Comparison of ENCODE assay signal across 35 mouse cellular contexts in genomic region chr8:83764116-83764515, GRCm38 (mm10).
"Had no signal": no experiment of that assay in that cellular context is flagged by ENCODE, and none has a peak within 500 bp of the region (broad histone marks: within the 10 kb centered on the region; RNA-seq: fewer than 3 reads in every experiment).

No protein-coding gene starts in this region.

- H3K4me3 ChIP-seq: heart, embryonic 10.5 days; heart, embryonic 12.5 days; heart, embryonic 13.5 days; heart, embryonic 15.5 days; hindbrain, embryonic 10.5 days; hindbrain, embryonic 12.5 days; hindbrain, embryonic 13.5 days; hindbrain, embryonic 15.5 days; intestine, embryonic 15.5 days; kidney, embryonic 15.5 days; layer of hippocampus, adult 2 months; left cerebral cortex, adult 2 months had no signal

- H3K27me3 ChIP-seq: heart, embryonic 12.5 days; hindbrain, embryonic 13.5 days; hindbrain, embryonic 15.5 days; intestine, embryonic 15.5 days; kidney, embryonic 15.5 days had no signal

- DNase-seq: heart, postnatal 10 days; heart, postnatal 14 days; heart, postnatal 36 days; heart, postnatal 4 days; kidney, adult 11 months; kidney, adult 18-20 months; kidney, adult 2 months; kidney, adult 8-10 months; kidney, adult 9 months; kidney, postnatal 10 days; kidney, postnatal 14 days; kidney, postnatal 25 days; kidney, postnatal 36 days; kidney, postnatal 4 days; layer of hippocampus, adult 9-11 months; layer of hippocampus, postnatal 36 days had no signal

- H3K36me3 ChIP-seq: heart, embryonic 10.5 days; heart, embryonic 12.5 days; heart, embryonic 13.5 days; heart, embryonic 15.5 days; hindbrain, embryonic 10.5 days; hindbrain, embryonic 12.5 days; hindbrain, embryonic 13.5 days; hindbrain, embryonic 15.5 days; intestine, embryonic 15.5 days; kidney, embryonic 15.5 days had no signal

- H3K4me1 ChIP-seq: heart, embryonic 10.5 days; heart, embryonic 12.5 days; hindbrain, embryonic 10.5 days; hindbrain, embryonic 12.5 days; hindbrain, embryonic 13.5 days; hindbrain, embryonic 15.5 days; kidney, embryonic 15.5 days had no signal

- H3K27ac ChIP-seq: heart, embryonic 10.5 days; heart, embryonic 13.5 days; heart, embryonic 15.5 days; hindbrain, embryonic 10.5 days; hindbrain, embryonic 12.5 days; hindbrain, embryonic 13.5 days; hindbrain, embryonic 14.5 days; hindbrain, embryonic 15.5 days; hindbrain, postnatal 0 days; intestine, embryonic 15.5 days; kidney, embryonic 15.5 days; kidney, postnatal 0 days; layer of hippocampus, adult 2 months; left cerebral cortex, adult 2 months had no signal

- ATAC-seq: hindbrain, embryonic 16.5 days; hindbrain, postnatal 0 days; inflammation-experienced regulatory T-cells, adult 6 months; intestine, embryonic 15.5 days; intestine, embryonic 16.5 days; intestine, postnatal 0 days had no signal
